Mouse (Mus musculus): ENCODE measurements at regions not wholly inside any gene's neighbourhood (a gene's known extent, or its start where the extent isn't known, plus 50 kb on each side); places are given as distances from the start of the nearest gene placed in this dataset.

GRCm38 (mm10) chr4:34234204-34234603 is 184.2 kb upstream of the Spaca1 start:
- Histone ChIP-seq H3K36me3 (replicated peaks) (no peaks in the 10 kb centered on the region), H3K27me3 (ENCODE audit: insufficient read depth, low read length) (0 out of 2 replicates have a peak, but pooled peaks cover 5% of the 10 kb centered on the region), H3K4me3 (ENCODE audit: low read depth, low read length) (no peak overlapping the region), H3K4me1 (ENCODE audit: insufficient read depth, low read depth, low read length) (no peaks in the 10 kb centered on the region), H3K9me3 (replicated peaks) (no peaks in the 10 kb centered on the region)
- ATAC-seq (ENCODE audit: extremely low read depth, insufficient number of reproducible peaks, low FRiP score, poor library complexity, severe bottlenecking) (no peak), DNase-seq (ENCODE audit: low spot score) (no peak)
- TF ChIP-seq CTCF (IDR thresholded peaks at IDR 0.05; ENCODE audit: low read depth, low read length) (no peak), GATA2 (IDR thresholded peaks at IDR 0.05; ENCODE audit: borderline replicate concordance, low read depth, low read length) (no peak), POLR2AphosphoS5 (IDR thresholded peaks at IDR 0.05; ENCODE audit: insufficient replicate concordance, low read depth, low read length) (no peak), TAL1 (conservative IDR thresholded peaks at IDR 0.05; ENCODE audit: low read depth, low read length) (no peak), GATA1 (IDR thresholded peaks at IDR 0.05; ENCODE audit: borderline replicate concordance, low read length) (no peak)

DNA sequence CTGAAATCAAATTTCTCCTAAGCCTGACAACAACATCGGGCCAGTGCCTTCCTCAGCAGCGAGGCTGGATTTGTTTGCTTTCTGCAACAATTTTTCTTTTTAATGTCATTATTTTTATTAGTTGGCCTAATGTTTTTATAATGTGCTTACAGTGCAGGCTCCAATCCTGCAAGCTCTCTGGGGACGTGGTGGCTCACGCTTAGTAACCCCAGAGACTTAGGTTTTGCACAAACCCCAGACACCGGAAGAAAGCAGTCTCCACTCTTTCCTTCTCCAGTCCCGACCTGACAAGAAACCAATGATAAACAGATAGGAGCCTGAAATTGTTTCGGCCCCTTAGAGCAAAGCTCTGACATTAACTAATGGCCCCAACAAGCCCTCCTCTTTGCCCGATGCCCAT is 184.7 kb upstream of the Spaca1 start:
- Histone ChIP-seq H3K27me3 (ENCODE audit: insufficient read depth, low read length) (0 out of 2 replicates have a peak, but pooled peaks cover 5% of the 10 kb centered on the region), H3K4me3 (ENCODE audit: low read depth, low read length) (no peak overlapping the region), H3K9me3 (replicated peaks) (no peaks in the 10 kb centered on the region), H3K4me1 (ENCODE audit: insufficient read depth, low read depth, low read length) (no peaks in the 10 kb centered on the region), H3K36me3 (replicated peaks) (no peaks in the 10 kb centered on the region)
- no peak for TF ChIP-seq CTCF (IDR thresholded peaks at IDR 0.05; ENCODE audit: low read depth, low read length)
- TF ChIP-seq GATA1 (IDR thresholded peaks at IDR 0.05; ENCODE audit: borderline replicate concordance, low read length), result no peak
- TF ChIP-seq GATA2 (IDR thresholded peaks at IDR 0.05; ENCODE audit: borderline replicate concordance, low read depth, low read length), result no peak
- TF ChIP-seq POLR2AphosphoS5 (IDR thresholded peaks at IDR 0.05; ENCODE audit: insufficient replicate concordance, low read depth, low read length), result no peak
- no peak for TF ChIP-seq TAL1 (conservative IDR thresholded peaks at IDR 0.05; ENCODE audit: low read depth, low read length)
- ATAC-seq (ENCODE audit: extremely low read depth, insufficient number of reproducible peaks, low FRiP score, poor library complexity, severe bottlenecking) (no peak), DNase-seq (ENCODE audit: low spot score) (no peak)

DNA sequence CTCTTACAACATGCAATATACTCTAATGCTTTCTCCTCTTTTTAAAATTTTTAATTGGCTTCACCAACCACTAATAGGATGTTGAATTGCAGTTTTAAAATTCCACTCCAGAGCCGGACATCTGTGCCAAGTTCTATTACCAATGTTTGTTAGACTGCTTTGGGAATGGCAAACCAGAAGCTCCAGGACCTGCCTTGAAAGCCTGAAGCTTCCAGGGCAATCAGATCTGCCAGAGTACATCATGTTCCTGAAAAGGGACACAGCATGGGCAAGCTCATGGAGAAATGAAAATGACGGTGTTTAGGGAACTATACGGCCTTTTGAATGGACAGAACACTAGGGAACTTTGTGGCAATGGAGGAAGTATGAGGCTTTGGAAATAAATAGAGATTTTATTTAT is 187.8 kb upstream of the Spaca1 start:
- TF ChIP-seq TAL1 (conservative IDR thresholded peaks at IDR 0.05; ENCODE audit: low read depth, low read length), result no peak
- no peak for TF ChIP-seq CTCF (IDR thresholded peaks at IDR 0.05; ENCODE audit: low read depth, low read length)
- no peak for TF ChIP-seq POLR2AphosphoS5 (IDR thresholded peaks at IDR 0.05; ENCODE audit: insufficient replicate concordance, low read depth, low read length)
- no peak for TF ChIP-seq GATA1 (IDR thresholded peaks at IDR 0.05; ENCODE audit: borderline replicate concordance, low read length)
- TF ChIP-seq GATA2 (IDR thresholded peaks at IDR 0.05; ENCODE audit: borderline replicate concordance, low read depth, low read length), result no peak
- H3K4me1 ChIP-seq (ENCODE audit: insufficient read depth, low read depth, low read length), result no peaks in the 10 kb centered on the region
- no peak for ATAC-seq (ENCODE audit: extremely low read depth, insufficient number of reproducible peaks, low FRiP score, poor library complexity, severe bottlenecking)
- DNase-seq (ENCODE audit: low spot score), result no peak
- H3K27me3 ChIP-seq (ENCODE audit: insufficient read depth, low read length), result 0 out of 2 replicates have a peak, but pooled peaks cover 5% of the 10 kb centered on the region
- H3K4me3 ChIP-seq (ENCODE audit: low read depth, low read length), result no peak overlapping the region
- H3K9me3 ChIP-seq (replicated peaks), result no peaks in the 10 kb centered on the region
- H3K36me3 ChIP-seq (replicated peaks), result no peaks in the 10 kb centered on the region

- DNase-seq (ENCODE audit: low spot score) (no peak), ATAC-seq (ENCODE audit: extremely low read depth, insufficient number of reproducible peaks, low FRiP score, poor library complexity, severe bottlenecking) (no peak)
- no peaks in the 10 kb centered on the region for H3K9me3 ChIP-seq (replicated peaks)
- no peaks in the 10 kb centered on the region for H3K4me1 ChIP-seq (ENCODE audit: insufficient read depth, low read depth, low read length)
- TF ChIP-seq GATA1 (IDR thresholded peaks at IDR 0.05; ENCODE audit: borderline replicate concordance, low read length) (no peak), POLR2AphosphoS5 (IDR thresholded peaks at IDR 0.05; ENCODE audit: insufficient replicate concordance, low read depth, low read length) (no peak), TAL1 (conservative IDR thresholded peaks at IDR 0.05; ENCODE audit: low read depth, low read length) (no peak), GATA2 (IDR thresholded peaks at IDR 0.05; ENCODE audit: borderline replicate concordance, low read depth, low read length) (no peak), CTCF (IDR thresholded peaks at IDR 0.05; ENCODE audit: low read depth, low read length) (no peak)
- 0 out of 2 replicates have a peak, but pooled peaks cover 5% of the 10 kb centered on the region for H3K27me3 ChIP-seq (ENCODE audit: insufficient read depth, low read length)
- H3K36me3 ChIP-seq (replicated peaks), result no peaks in the 10 kb centered on the region
- H3K4me3 ChIP-seq (ENCODE audit: low read depth, low read length), result no peak overlapping the region
These were observed 189.6 kb upstream of the Spaca1 start for GRCm38 (mm10) chr4:34239624-34240023.

DNA sequence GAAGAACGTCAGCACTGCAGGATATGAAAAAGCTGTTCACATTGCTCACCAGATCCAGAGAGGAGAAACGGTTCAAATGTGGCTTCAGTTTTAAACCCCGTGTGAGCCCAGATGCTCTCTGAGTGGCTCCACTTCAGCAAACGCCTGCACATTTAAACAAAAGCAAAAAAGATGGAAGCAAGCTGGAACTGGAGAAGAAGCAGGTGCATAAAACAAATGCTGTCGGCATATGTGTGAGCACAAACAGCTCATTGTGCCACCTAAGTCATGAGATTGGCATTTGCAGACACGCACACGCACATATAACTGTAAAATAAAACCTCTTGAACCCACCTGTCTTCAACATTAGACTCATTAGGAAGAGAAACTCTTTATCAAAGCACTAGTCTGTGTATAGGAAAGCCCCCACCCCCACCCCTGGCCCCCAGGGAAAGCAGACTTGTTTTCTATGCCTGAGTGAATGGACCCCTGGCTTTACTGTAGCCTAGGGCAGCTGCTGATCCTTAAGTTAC is 191.1 kb upstream of the Spaca1 start:
- H3K27me3 ChIP-seq (ENCODE audit: insufficient read depth, low read length), result 0 out of 2 replicates have a peak, but pooled peaks cover 4% of the 10 kb centered on the region
- no peaks in the 10 kb centered on the region for H3K4me1 ChIP-seq (ENCODE audit: insufficient read depth, low read depth, low read length)
- no peak overlapping the region for H3K4me3 ChIP-seq (ENCODE audit: low read depth, low read length)
- no peaks in the 10 kb centered on the region for H3K9me3 ChIP-seq (replicated peaks)
- TF ChIP-seq GATA1 (IDR thresholded peaks at IDR 0.05; ENCODE audit: borderline replicate concordance, low read length), result no peak
- TF ChIP-seq TAL1 (conservative IDR thresholded peaks at IDR 0.05; ENCODE audit: low read depth, low read length), result no peak
- TF ChIP-seq POLR2AphosphoS5 (IDR thresholded peaks at IDR 0.05; ENCODE audit: insufficient replicate concordance, low read depth, low read length), result no peak
- TF ChIP-seq GATA2 (IDR thresholded peaks at IDR 0.05; ENCODE audit: borderline replicate concordance, low read depth, low read length), result no peak
- no peak for TF ChIP-seq CTCF (IDR thresholded peaks at IDR 0.05; ENCODE audit: low read depth, low read length)
- DNase-seq (ENCODE audit: low spot score) (no peak), ATAC-seq (ENCODE audit: extremely low read depth, insufficient number of reproducible peaks, low FRiP score, poor library complexity, severe bottlenecking) (no peak)
- H3K36me3 ChIP-seq (replicated peaks), result no peaks in the 10 kb centered on the region

DNA sequence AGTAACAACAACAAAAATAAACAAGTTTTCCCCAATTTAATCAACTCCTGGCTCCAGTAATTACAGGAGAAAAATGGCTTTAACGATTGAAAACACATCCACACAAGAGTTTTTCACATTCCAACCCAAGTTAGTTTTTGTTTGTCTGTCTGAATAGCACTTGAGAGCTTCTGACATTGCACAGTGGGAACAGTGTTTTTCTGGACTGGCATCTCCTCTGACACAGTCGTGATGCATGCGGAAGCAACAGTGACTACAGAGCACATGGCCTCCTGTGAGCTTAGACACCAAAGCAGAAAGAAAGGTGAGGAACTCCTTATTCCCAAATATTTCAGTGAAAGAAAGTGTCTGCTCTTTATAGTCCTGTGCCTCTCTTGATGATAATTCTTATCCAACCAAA is 191.7 kb upstream of the Spaca1 start:
- DNase-seq (ENCODE audit: low spot score) (no peak), ATAC-seq (ENCODE audit: extremely low read depth, insufficient number of reproducible peaks, low FRiP score, poor library complexity, severe bottlenecking) (no peak)
- TF ChIP-seq CTCF (IDR thresholded peaks at IDR 0.05; ENCODE audit: low read depth, low read length), result no peak
- no peak for TF ChIP-seq POLR2AphosphoS5 (IDR thresholded peaks at IDR 0.05; ENCODE audit: insufficient replicate concordance, low read depth, low read length)
- no peak for TF ChIP-seq GATA2 (IDR thresholded peaks at IDR 0.05; ENCODE audit: borderline replicate concordance, low read depth, low read length)
- TF ChIP-seq TAL1 (conservative IDR thresholded peaks at IDR 0.05; ENCODE audit: low read depth, low read length), result no peak
- no peak for TF ChIP-seq GATA1 (IDR thresholded peaks at IDR 0.05; ENCODE audit: borderline replicate concordance, low read length)
- no peaks in the 10 kb centered on the region for H3K36me3 ChIP-seq (replicated peaks)
- H3K9me3 ChIP-seq (replicated peaks), result no peaks in the 10 kb centered on the region
- no peaks in the 10 kb centered on the region for H3K27me3 ChIP-seq (ENCODE audit: insufficient read depth, low read length)
- no peak overlapping the region for H3K4me3 ChIP-seq (ENCODE audit: low read depth, low read length)
- no peaks in the 10 kb centered on the region for H3K4me1 ChIP-seq (ENCODE audit: insufficient read depth, low read depth, low read length)

Data from G1E (cell line).